ENCODE assay signal across 9 mouse cellular contexts in the genomic region with DNA sequence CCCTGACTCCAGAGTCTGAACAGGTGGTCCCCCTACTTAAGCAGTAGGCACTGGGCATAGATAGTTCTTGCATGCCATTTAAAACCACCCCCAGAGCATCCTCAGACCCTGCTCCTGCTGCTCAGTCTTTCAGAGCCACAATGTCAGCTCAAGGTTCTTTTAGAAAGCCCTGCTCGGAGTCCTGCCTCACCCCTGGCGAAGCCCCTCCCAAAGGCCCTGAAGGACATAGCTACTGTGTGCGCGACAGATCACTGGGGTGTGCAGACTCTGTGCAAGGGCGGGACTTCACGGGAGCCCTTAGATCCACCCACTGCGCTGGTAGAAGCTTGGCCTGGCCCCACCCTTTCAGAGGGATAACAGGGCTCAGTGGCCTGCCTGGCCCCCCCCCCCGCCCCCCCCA. TPM values are rescaled to one million over a fixed set of nuclear protein-coding genes. Genes with fewer than 3 reads are reported as not detected.
DNase-seq lines count a peak whose midpoint lies in the region; ATAC-seq lines count a peak whose summit lies in the region.
"Had no signal": no experiment of that assay in that cellular context is flagged by ENCODE, and none has a peak within 500 bp of the region (broad histone marks: within the 10 kb centered on the region; RNA-seq: fewer than 3 reads in every experiment).

No protein-coding gene starts in this region.

- 0 out of 2 replicates have a peak, but pooled peaks have one; percentile 51 for ATAC-seq in heart, embryonic 14.5 days (ENCODE audit: insufficient number of reproducible peaks, insufficient read depth, low FRiP score, low read depth)
- ATAC-seq in intestine, embryonic 14.5 days (replicated peaks; ENCODE audit: low FRiP score, low TSS enrichment, low read depth), result peak; percentile 56; the same call in 1 of the 2 replicates
- peak; percentile 69 for ATAC-seq in liver, embryonic 12.5 days

- peaks cover 16 to 23% of the 10 kb centered on the region in 2 experiments for H3K4me1 ChIP-seq in heart, embryonic 14.5 days (ENCODE audit: control insufficient read depth in 2 of 2, insufficient read depth in 2 of 2, low read length in 2 of 2)
- H3K4me1 ChIP-seq in intestine, embryonic 14.5 days (replicated peaks; ENCODE audit: control insufficient read depth, insufficient read depth, low read length), result peaks cover 18% of the 10 kb centered on the region
- peaks cover 41% of the 10 kb centered on the region for H3K4me1 ChIP-seq in liver, embryonic 12.5 days

- H3K36me3 ChIP-seq in heart, embryonic 14.5 days (ENCODE audit: control insufficient read depth, insufficient read depth, low read length), result peaks cover 60% of the 10 kb centered on the region
- peaks cover 58% of the 10 kb centered on the region for H3K36me3 ChIP-seq in intestine, embryonic 14.5 days (ENCODE audit: control insufficient read depth, insufficient read depth, low read length)
- H3K36me3 ChIP-seq in liver, embryonic 12.5 days, result peaks cover 79% of the 10 kb centered on the region

- WGBS in heart, embryonic 14.5 days, result 29% methylated on average over 8 of the region's 8 CpGs
- WGBS in intestine, embryonic 14.5 days, result 46% methylated on average over 7 of the region's 8 CpGs
- whole genome bisulfite sequencing in liver, embryonic 12.5 days (ENCODE audit: insufficient replicate concordance), result 26% methylated on average over 8 of the region's 8 CpGs

- H3K4me2 ChIP-seq in heart, embryonic 14.5 days (ENCODE audit: low read length), result peak overlapping the region; percentile 79
- H3K4me2 ChIP-seq in intestine, embryonic 14.5 days (ENCODE audit: low read length), result peak overlapping the region; percentile 63; the same call in 1 of the 2 replicates
- peak overlapping the region; percentile 60 for H3K4me2 ChIP-seq in liver, embryonic 12.5 days

- no peaks in the 10 kb centered on the region for H3K9me3 ChIP-seq in heart, embryonic 14.5 days (ENCODE audit: control insufficient read depth, low read length)
- no peaks in the 10 kb centered on the region for H3K9me3 ChIP-seq in intestine, embryonic 14.5 days (ENCODE audit: control insufficient read depth, low read length)
- H3K9me3 ChIP-seq in liver, embryonic 12.5 days (replicated peaks), result no peaks in the 10 kb centered on the region

- H3K27me3 ChIP-seq in heart, embryonic 14.5 days (ENCODE audit: control insufficient read depth, insufficient read depth, low read length), result no peaks in the 10 kb centered on the region
- H3K27me3 ChIP-seq in intestine, embryonic 14.5 days (replicated peaks; ENCODE audit: control insufficient read depth, insufficient read depth, low read length), result no peaks in the 10 kb centered on the region
- H3K27me3 ChIP-seq in liver, embryonic 12.5 days (replicated peaks), result peaks cover 22% of the 10 kb centered on the region

- H3K4me3 ChIP-seq in heart, embryonic 14.5 days (ENCODE audit: control insufficient read depth in 1 of 2, insufficient read depth in 1 of 2, low read depth in 1 of 2, low read length in 2 of 2), result no peak overlapping the region; a peak in 1 of 4 replicates
- H3K4me3 ChIP-seq in intestine, embryonic 14.5 days (ENCODE audit: low read depth, low read length), result no peak overlapping the region
- no peak overlapping the region for H3K4me3 ChIP-seq in liver, embryonic 12.5 days

- DNase-seq in heart, adult 11 months, result no peak
- peak; percentile 88 for DNase-seq in R1 (ENCODE audit: low read depth, low spot score)
- DNase-seq in intestine, embryonic 14.5 days (ENCODE audit: low spot score), result peak; percentile 66
- DNase-seq in right cerebral cortex, postnatal 25 days, result no peak
- no peak for DNase-seq in yolk sac, embryonic 10.5 days (ENCODE audit: low spot score)
- no peak for DNase-seq in thymus, postnatal 36 days
- DNase-seq: cerebellum, adult 8-10 months had no signal

- H3K9ac ChIP-seq in heart, embryonic 14.5 days (ENCODE audit: low read length), result peak overlapping the region; percentile 75
- no peak overlapping the region for H3K9ac ChIP-seq in intestine, embryonic 14.5 days (ENCODE audit: low read length)
- H3K9ac ChIP-seq in liver, embryonic 12.5 days, result peak overlapping the region; percentile 33; the same call in 1 of the 2 replicates

- H3K27ac ChIP-seq in heart, embryonic 14.5 days (replicated peaks in 1 of 2; ENCODE audit: control insufficient read depth in 1 of 2, insufficient read depth in 1 of 2, low read depth in 2 of 2, low read length in 2 of 2), result peak overlapping the region; percentile 30 to 31
- H3K27ac ChIP-seq in intestine, embryonic 14.5 days (ENCODE audit: low read depth), result no peak overlapping the region
- peak overlapping the region; percentile 15 for H3K27ac ChIP-seq in liver, embryonic 12.5 days

RNA-seq across cellular contexts. Expression of a gene that starts 1.0 kb away (rescaled TPM):
- polyA plus RNA-seq in heart, embryonic 14.5 days (2014; fragmentation: Nextera tagmentation; extraction: Ambion mirVana), result 17.5 and 18.9 TPM in 2 replicates
- polyA plus RNA-seq in intestine, embryonic 14.5 days (2014; fragmentation: Nextera tagmentation; extraction: Ambion mirVana), result 3.5 and 4.4 TPM in 2 replicates
- 5.0 and 6.6 TPM in 2 replicates for polyA plus RNA-seq in liver, embryonic 12.5 days (2016; fragmentation: Nextera tagmentation; extraction: Ambion mirVana)

RNA-seq across cellular contexts. Expression of a gene that starts 8.5 kb away (rescaled TPM):
- polyA plus RNA-seq in heart, embryonic 14.5 days (2014; fragmentation: Nextera tagmentation; extraction: Ambion mirVana), result 72.0 and 73.2 TPM in 2 replicates
- 157 and 179 TPM in 2 replicates for polyA plus RNA-seq in intestine, embryonic 14.5 days (2014; fragmentation: Nextera tagmentation; extraction: Ambion mirVana)
- 135 and 142 TPM in 2 replicates for polyA plus RNA-seq in liver, embryonic 12.5 days (2016; fragmentation: Nextera tagmentation; extraction: Ambion mirVana)

RNA-seq across cellular contexts. Expression of a gene that starts 11.0 kb away (rescaled TPM):
- 223 and 251 TPM in 2 replicates for polyA plus RNA-seq in heart, embryonic 14.5 days (2014; fragmentation: Nextera tagmentation; extraction: Ambion mirVana)
- polyA plus RNA-seq in intestine, embryonic 14.5 days (2014; fragmentation: Nextera tagmentation; extraction: Ambion mirVana), result 244 TPM in 2 replicates
- 118 and 120 TPM in 2 replicates for polyA plus RNA-seq in liver, embryonic 12.5 days (2016; fragmentation: Nextera tagmentation; extraction: Ambion mirVana)

RNA-seq across cellular contexts. Expression of a gene that starts 11.1 kb away (rescaled TPM):
- 251 and 254 TPM in 2 replicates for polyA plus RNA-seq in heart, embryonic 14.5 days (2014; fragmentation: Nextera tagmentation; extraction: Ambion mirVana)
- polyA plus RNA-seq in intestine, embryonic 14.5 days (2014; fragmentation: Nextera tagmentation; extraction: Ambion mirVana), result 387 and 448 TPM in 2 replicates
- polyA plus RNA-seq in liver, embryonic 12.5 days (2016; fragmentation: Nextera tagmentation; extraction: Ambion mirVana), result 542 and 545 TPM in 2 replicates

RNA-seq across cellular contexts. Expression of a gene that starts 15.8 kb away (rescaled TPM):
- polyA plus RNA-seq in heart, embryonic 14.5 days (2014; fragmentation: Nextera tagmentation; extraction: Ambion mirVana), result 17.6 and 18.5 TPM in 2 replicates
- 31.8 and 35.6 TPM in 2 replicates for polyA plus RNA-seq in intestine, embryonic 14.5 days (2014; fragmentation: Nextera tagmentation; extraction: Ambion mirVana)
- polyA plus RNA-seq in liver, embryonic 12.5 days (2016; fragmentation: Nextera tagmentation; extraction: Ambion mirVana), result 43.1 and 45.3 TPM in 2 replicates

Comparison
In these comparisons a context has a peak if more than half of its experiments do, and no peak if none do; other contexts are left out.
1. DNase-seq: peak in R1 (single experiment) and intestine, embryonic 14.5 days (single experiment); none in heart, adult 11 months (single experiment), right cerebral cortex, postnatal 25 days (single experiment), yolk sac, embryonic 10.5 days (single experiment) and thymus, postnatal 36 days (0 of 2).
2. Peak in every context shown above with its lines, with median percentiles within 50 percentile points of each other: ATAC-seq and H3K4me2 ChIP-seq.